Mouse (Mus musculus) left cerebral cortex, postnatal 36 days (tissue): ENCODE results near the gene Trim23. TPM values are rescaled to one million over a fixed set of nuclear protein-coding genes. Genes with fewer than 3 reads are reported as not detected.

Experiments used
- DNase-seq, 2 experiments: peaks; one replicate each; pipeline ENCODE4 v3.0.0; 2021 to 2022; ENCODE audit warnings: low spot score in 2 of 2, mixed read lengths in 1 of 2
- intact Hi-C: fragments of 180-260 bp; cut with DNase I; formaldehyde crosslinking; loops from one replicate; pipeline ENCODE4 v1.15.1; 2025
- total RNA-seq, 2 experiments: library from RNA; stranded (reverse); gene quantifications; 2 replicates each; pipeline ENCODE4 v1.2.3; 2021

The Trim23 gene
- total RNA-seq, 2 experiments from 2014 or later, result 53.9 to 54.4 TPM

DNA sequence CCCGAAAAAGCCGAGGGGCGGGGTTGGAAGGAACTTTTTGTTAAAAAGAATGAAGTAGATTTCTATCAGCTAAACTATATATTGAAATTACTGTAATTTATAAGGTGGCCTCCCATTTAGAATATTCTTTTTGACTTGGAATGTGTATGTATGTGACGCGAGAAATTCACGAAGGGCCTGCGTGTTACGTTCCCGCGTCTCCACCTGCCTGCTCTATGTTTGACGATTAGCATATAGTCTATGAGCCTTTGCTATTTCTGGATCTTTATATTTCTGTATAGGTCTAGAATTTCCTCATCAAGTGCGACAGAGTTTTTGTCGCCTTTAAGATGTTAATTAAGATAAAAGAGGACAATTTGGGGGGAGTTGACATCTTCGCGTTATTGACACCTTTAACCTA is 50.6 kb downstream of the Trim23 start:
- intact Hi-C loops, result loop anchor here (10.0 kb wide), 1 partner anchor 556 kb away; no protein-coding TSS in a partner anchor

More for the DNA sequence above, 50.6 kb downstream of the Trim23 start:
- no peak for DNase-seq

Other genes starting within 250 kb of the Trim23 start
- 10 to 100 TPM; 28.9 to 30.4 TPM for gene Nln, start 69.2 kb upstream of the Trim23 start, total RNA-seq
- gene Sgtb, start 69.1 kb upstream of the Trim23 start, total RNA-seq, result 100 to 1,000 TPM; 127 to 157 TPM
- gene Trappc13, start 328 bp upstream of the Trim23 start, total RNA-seq, result 10 to 100 TPM; 52.0 to 55.4 TPM
- gene Cenpk, start 49.8 kb downstream of the Trim23 start, total RNA-seq, result 1 to 10 TPM; 1.0 to 1.2 TPM
- 10 to 100 TPM in 1 of 2 experiments, 1 to 10 TPM in 1; 9.3 to 13.7 TPM for gene Ppwd1, start 50.0 kb downstream of the Trim23 start, total RNA-seq
- 1 to 10 TPM; 4.4 to 4.9 TPM for gene Adamts6, start 109.0 kb downstream of the Trim23 start, total RNA-seq